Mouse (Mus musculus) neural tube, embryonic 10.5 days (tissue): ENCODE results near the gene Pcnt.

Experiments used
- DNase-seq: peaks from one replicate; pipeline ENCODE4 v3.0.0-alpha.2; 2017; ENCODE audit warnings: low spot score; ENCODE audit errors: extremely low spot score

Gene Pcnt

GRCm38 (mm10) chr10:76326304-76327006 lies 116.1 kb downstream of the Pcnt start:
- no peak for DNase-seq

GRCm38 (mm10) chr10:76317623-76318022 lies 125.0 kb downstream of the Pcnt start:
- no peak for DNase-seq

GRCm38 (mm10) chr10:76316194-76316593 lies 126.4 kb downstream of the Pcnt start:
- DNase-seq, result no peak

GRCm38 (mm10) chr10:76306738-76307137 lies 135.8 kb downstream of the Pcnt start:
- DNase-seq, result no peak
